Mouse (Mus musculus) kidney, adult 2 months (tissue): ENCODE data around the gene Mctp2. TPM values are rescaled to one million over a fixed set of nuclear protein-coding genes. Genes with fewer than 3 reads are reported as not detected.

Source experiments
- DNase-seq: peaks from one replicate; pipeline ENCODE4 v3.0.0; 2021
- H3K27ac ChIP-seq: fragments of 200-500 bp; 2 replicates; pipeline ENCODE4 v1.5.1; 2012; ENCODE audit warnings: low read depth, low read length, control low read depth, inconsistent platforms; ENCODE audit not compliant: insufficient read depth
- H3K27me3 ChIP-seq: fragments of 200-500 bp; replicated peaks from 2 replicates; pipeline ENCODE4 v1.6.1; 2012; ENCODE audit warnings: mild to moderate bottlenecking, moderate library complexity, low read length, inconsistent platforms; ENCODE audit not compliant: control insufficient read depth, insufficient read depth
- H3K36me3 ChIP-seq: fragments of 200-500 bp; 2 replicates; pipeline ENCODE4 v1.6.1; 2012; ENCODE audit warnings: mild to moderate bottlenecking, moderate library complexity, low read length, inconsistent platforms; ENCODE audit not compliant: control insufficient read depth, insufficient read depth
- H3K4me1 ChIP-seq: fragments of 200-500 bp; 2 replicates; pipeline ENCODE4 v1.6.1; 2011; ENCODE audit warnings: low read length; ENCODE audit not compliant: control insufficient read depth, insufficient read depth
- H3K4me3 ChIP-seq: fragments of 200-500 bp; 2 replicates; pipeline ENCODE4 v1.5.1; 2011; ENCODE audit warnings: mild to moderate bottlenecking, low read depth, low read length, control low read depth; ENCODE audit not compliant: insufficient read depth
- CTCF ChIP-seq: fragments of 200-500 bp; conservative IDR thresholded peaks from 2 replicates; pipeline ENCODE4 v1.5.1; 2011; ENCODE audit warnings: low read depth, mild to moderate bottlenecking, control low read depth, low read length, moderate library complexity, mixed read lengths; ENCODE audit not compliant: insufficient read depth, insufficient read length
- POLR2A ChIP-seq: fragments of 200-500 bp; IDR thresholded peaks from one replicate; pipeline ENCODE4 v1.6.1; 2011; ENCODE audit warnings: low read depth, low read length, control low read depth
- WGBS: fragments of 180-500 bp; shearing (Covaris S2); methylation state at CpG from one replicate; pipeline ENCODE4 v1.1.7; 2018; 5-methylcytosine and 5-hydroxymethylcytosine counted together
- polyA plus RNA-seq: library from polyadenylated mRNA; depleted of rRNA; stranded (reverse); fragments of >200 nt; gene quantifications from 2 replicates; pipeline ENCODE4 v1.2.3, GENCODE M21; 2012

The Mctp2 gene
- polyA plus RNA-seq, 1 experiment = 0.48 TPM

DNA sequence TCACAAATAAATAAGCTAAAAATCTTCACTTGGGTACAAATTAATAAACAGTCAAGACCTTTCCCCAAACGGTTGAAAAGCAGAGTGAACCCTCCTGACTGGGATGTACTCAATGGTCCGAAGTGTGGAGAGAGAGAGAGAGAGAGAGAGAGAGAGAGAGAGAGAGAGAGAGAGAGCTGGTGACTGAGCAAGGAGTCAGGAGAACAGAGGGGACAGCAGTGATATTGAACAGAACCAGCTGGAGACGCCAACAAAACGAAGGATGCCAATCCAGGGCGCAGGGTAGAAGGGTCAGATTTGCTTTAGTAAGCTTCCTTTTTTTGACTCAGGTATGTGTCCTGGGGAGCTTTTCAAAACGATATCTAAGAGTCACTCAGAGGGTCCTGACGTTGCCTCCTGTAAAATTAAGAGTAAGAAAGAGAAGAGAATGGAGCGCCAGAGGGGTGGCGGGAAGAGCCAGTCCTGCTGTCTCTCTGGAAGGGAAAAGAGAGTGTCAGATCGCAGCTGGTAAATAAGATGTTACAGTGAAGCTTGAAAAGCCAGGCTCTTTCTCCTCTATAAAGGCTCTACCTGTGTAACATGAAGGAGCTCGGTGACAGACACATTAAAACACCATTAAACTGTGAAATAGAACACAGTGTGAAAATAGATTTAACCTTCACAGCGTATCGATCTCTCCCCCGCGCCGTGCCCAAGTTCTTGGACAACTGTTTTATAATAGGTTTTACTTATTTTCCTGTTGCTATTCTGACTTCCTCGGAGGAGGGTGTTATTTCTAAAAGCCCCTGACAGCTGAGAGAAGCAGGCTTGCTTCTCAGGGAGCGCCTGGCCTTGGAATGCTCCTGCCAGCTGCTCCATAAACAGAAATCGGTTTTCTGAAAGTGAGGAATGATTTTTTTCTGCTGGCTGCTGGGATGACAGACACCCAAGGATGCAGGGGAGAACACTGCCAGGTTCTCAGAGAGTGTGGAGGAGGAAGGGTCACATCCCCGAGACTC is 258.5 kb downstream of the Mctp2 start:
- no peaks in the 10 kb centered on the region for H3K36me3 ChIP-seq
- no peak for DNase-seq
- no peaks in the 10 kb centered on the region for H3K4me1 ChIP-seq
- no peaks in the 10 kb centered on the region for H3K27me3 ChIP-seq
- H3K4me3 ChIP-seq = no peak overlapping the region
- TF ChIP-seq CTCF (no peak), POLR2A (no peak)
- WGBS = 46% methylated on average over 20 of the region's 20 CpGs
- no peak overlapping the region for H3K27ac ChIP-seq
